Mouse (Mus musculus) liver, adult 2 months (tissue): ENCODE data around the gene Sema4a. TPM values are rescaled to one million over a fixed set of nuclear protein-coding genes. Genes with fewer than 3 reads are reported as not detected.

Source experiments
- DNase-seq: peaks from one replicate; pipeline ENCODE4 v3.0.0-alpha.2; 2011; ENCODE audit warnings: low read depth, low spot score; ENCODE audit errors: extremely low read depth
- H3K27ac ChIP-seq: fragments of 200-500 bp; replicated peaks from 2 replicates; pipeline ENCODE4 v1.5.1; 2012; ENCODE audit warnings: low read depth, mild to moderate bottlenecking, control low read depth, inconsistent platforms, low read length; ENCODE audit not compliant: insufficient read depth
- H3K27me3 ChIP-seq: fragments of 200-500 bp; 2 replicates; pipeline ENCODE4 v1.6.1; 2012; ENCODE audit warnings: mild to moderate bottlenecking, moderate library complexity, low read length, inconsistent platforms; ENCODE audit not compliant: control insufficient read depth, insufficient read depth
- H3K36me3 ChIP-seq: fragments of 200-500 bp; 2 replicates; pipeline ENCODE4 v1.6.1; 2012; ENCODE audit warnings: low read length, inconsistent platforms; ENCODE audit not compliant: control insufficient read depth, insufficient read depth
- H3K4me1 ChIP-seq: fragments of 200-500 bp; 2 replicates; pipeline ENCODE4 v1.6.1; 2011; ENCODE audit warnings: low read length; ENCODE audit not compliant: control insufficient read depth, insufficient read depth
- H3K4me3 ChIP-seq: fragments of 200-500 bp; 2 replicates; pipeline ENCODE4 v1.5.1; 2011; ENCODE audit warnings: low read depth, mild to moderate bottlenecking, control low read depth, low read length, moderate library complexity; ENCODE audit not compliant: insufficient read depth
- H3K79me2 ChIP-seq: fragments of 200-500 bp; 2 replicates; pipeline ENCODE4 v1.6.1; 2012; ENCODE audit warnings: inconsistent platforms, mild to moderate bottlenecking, low read length, moderate library complexity; ENCODE audit not compliant: control insufficient read depth, insufficient read depth
- H3K9ac ChIP-seq: fragments of 200-500 bp; 2 replicates; pipeline ENCODE4 v1.6.1; 2012; ENCODE audit warnings: low read depth, mild to moderate bottlenecking, control low read depth, inconsistent platforms, low read length
- CTCF ChIP-seq: fragments of 200-500 bp; IDR thresholded peaks from 2 replicates; pipeline ENCODE4 v1.5.1; 2011; ENCODE audit warnings: low read depth, low read length, control low read depth
- POLR2A ChIP-seq: fragments of 200-500 bp; IDR thresholded peaks from 2 replicates; pipeline ENCODE4 v1.6.1; 2011; ENCODE audit warnings: low read length, control low read depth; ENCODE audit not compliant: insufficient read depth; ENCODE audit errors: extremely low read depth
- WGBS: fragments of 180-500 bp; shearing (Covaris S2); methylation state at CpG from one replicate; pipeline ENCODE4 v1.1.7; 2018; 5-methylcytosine and 5-hydroxymethylcytosine counted together
- polyA plus RNA-seq: library from polyadenylated mRNA; depleted of rRNA; stranded (reverse); fragments of >200 nt; gene quantifications from 2 replicates; pipeline ENCODE4 v1.2.3, GENCODE M21; 2012
- total RNA-seq: library from RNA; depleted of rRNA; stranded (reverse); fragments of >200 nt; gene quantifications from 2 replicates; pipeline ENCODE4 v1.2.3, GENCODE M21; 2014

Sema4a gene
- total and polyA plus RNA-seq, 2 experiments: 23.4 to 117 TPM

DNA sequence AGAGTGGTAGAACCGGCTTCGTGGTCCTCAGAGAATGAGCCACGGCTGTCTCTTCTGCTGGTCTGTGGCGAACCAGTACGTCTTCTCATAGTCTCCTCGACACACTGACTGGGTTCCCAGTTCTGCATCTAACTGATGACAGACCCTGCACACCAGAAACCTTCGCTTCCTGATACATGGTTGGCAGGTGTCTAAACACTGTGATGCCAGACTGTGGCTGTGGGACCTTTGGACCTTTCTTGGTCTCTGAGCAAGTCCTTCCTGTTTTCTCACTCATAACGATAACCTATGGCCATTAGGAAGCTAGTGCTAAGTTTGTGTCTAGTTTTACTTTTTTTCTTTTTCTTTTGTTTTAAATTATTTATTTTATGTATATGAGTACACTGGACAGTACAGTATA, 12.5 kb downstream of the Sema4a start:
- no peak overlapping the region for H3K9ac ChIP-seq
- peak; percentile 45 for DNase-seq
- H3K79me2 ChIP-seq: no peaks in the 10 kb centered on the region; the same call in 1 of the 2 replicates
- TF ChIP-seq CTCF (no peak), POLR2A (no peak)
- 66% methylated on average over 8 of the region's 8 CpGs for WGBS
- no peak overlapping the region for H3K4me3 ChIP-seq
- H3K36me3 ChIP-seq: peaks cover 52% of the 10 kb centered on the region
- no peak overlapping the region for H3K27ac ChIP-seq
- no peaks in the 10 kb centered on the region for H3K27me3 ChIP-seq
- peaks cover 13% of the 10 kb centered on the region for H3K4me1 ChIP-seq

DNA sequence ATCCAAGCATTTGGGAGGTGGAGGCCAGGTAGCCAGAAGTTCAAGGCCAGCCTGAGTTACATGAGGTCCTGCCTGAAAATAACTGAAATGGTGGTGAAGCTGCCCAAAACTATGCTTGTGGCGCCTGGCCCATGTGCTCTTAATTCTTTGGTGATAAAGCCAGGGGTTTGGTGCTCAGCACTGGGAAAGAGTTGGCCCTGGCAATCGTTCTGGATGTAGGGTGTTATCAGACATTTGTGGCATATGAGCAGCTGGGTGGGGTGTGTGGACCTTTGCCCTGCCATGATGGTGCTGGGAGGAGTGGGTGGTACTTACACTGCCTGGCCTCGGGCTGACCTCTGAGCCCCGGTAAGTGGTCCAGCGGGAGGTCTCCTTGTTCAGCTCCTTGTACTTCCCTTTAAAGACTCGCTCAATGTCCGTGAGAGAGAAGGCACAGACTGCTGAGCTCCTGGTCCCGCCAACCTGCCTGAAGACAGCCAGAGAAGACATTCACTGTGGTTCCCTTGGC, 13.3 kb downstream of the Sema4a start:
- Histone ChIP-seq H3K9ac (no peak overlapping the region), H3K36me3 (peaks cover 50% of the 10 kb centered on the region), H3K4me1 (peaks cover 14% of the 10 kb centered on the region), H3K27ac (no peak overlapping the region), H3K79me2 (no peaks in the 10 kb centered on the region; the same call in 1 of the 2 replicates), H3K4me3 (no peak overlapping the region), H3K27me3 (no peaks in the 10 kb centered on the region)
- DNase-seq: no peak
- 64% methylated on average over 8 of the region's 8 CpGs for WGBS
- TF ChIP-seq CTCF: no peak
- no peak for TF ChIP-seq POLR2A

DNA sequence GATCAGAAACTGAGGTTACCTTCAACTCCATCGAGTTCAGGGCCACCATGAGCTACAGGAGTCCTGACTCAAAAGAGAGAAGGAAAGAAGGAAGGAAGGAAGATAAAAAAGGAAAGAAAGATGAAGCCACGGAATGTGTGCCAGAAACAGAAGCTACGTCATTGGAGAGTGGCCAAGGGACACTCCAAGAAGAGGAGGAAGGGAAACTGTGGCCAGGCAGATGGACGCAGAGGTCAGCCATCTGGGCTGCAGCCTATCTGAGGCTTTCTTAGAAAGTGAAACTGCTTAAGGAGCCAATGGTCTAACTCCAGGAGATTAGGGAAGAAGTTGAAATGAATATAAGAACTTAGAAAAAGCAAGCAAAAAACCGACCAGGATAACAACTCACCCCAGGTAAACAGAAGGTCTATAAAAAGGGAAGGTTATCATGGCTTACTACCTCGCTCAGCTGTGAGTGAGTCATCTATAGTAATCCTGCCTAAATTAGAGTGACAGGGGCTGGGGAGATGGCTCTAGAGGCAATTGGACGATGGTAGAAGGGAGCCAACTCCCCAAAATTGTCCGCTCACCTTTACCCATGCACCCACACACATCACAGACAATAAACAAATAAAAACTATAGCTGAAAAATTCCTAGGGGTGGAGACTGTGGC, 14.4 kb downstream of the Sema4a start:
- no peaks in the 10 kb centered on the region for H3K27me3 ChIP-seq
- no peaks in the 10 kb centered on the region; the same call in 1 of the 2 replicates for H3K79me2 ChIP-seq
- H3K36me3 ChIP-seq: peaks cover 41% of the 10 kb centered on the region
- peaks cover 16% of the 10 kb centered on the region for H3K4me1 ChIP-seq
- no peak overlapping the region for H3K27ac ChIP-seq
- TF ChIP-seq POLR2A: no peak
- no peak for TF ChIP-seq CTCF
- H3K9ac ChIP-seq: no peak overlapping the region
- H3K4me3 ChIP-seq: no peak overlapping the region
- 58% methylated on average over 8 of the region's 8 CpGs for WGBS
- DNase-seq: peak; percentile 49

DNA sequence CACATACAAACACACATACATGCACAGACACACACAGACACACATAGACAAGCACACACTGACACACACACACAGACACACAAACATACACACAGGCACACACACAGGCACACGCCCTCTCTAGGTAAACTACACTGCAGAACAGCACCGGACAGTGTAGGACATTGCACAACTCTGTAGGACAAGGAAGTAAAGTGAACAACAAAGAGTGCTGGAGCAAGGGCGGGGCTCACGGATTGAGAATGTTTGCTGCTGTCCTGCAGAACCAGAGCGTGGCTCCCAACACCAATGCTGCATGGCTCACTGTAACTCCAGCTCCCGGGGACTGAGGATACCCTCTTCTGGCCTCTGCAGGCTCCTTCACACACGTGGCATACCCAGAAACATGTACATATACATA, 18.1 kb downstream of the Sema4a start:
- Histone ChIP-seq H3K4me1 (peaks cover 17% of the 10 kb centered on the region), H3K36me3 (peaks cover 37% of the 10 kb centered on the region), H3K4me3 (no peak overlapping the region), H3K79me2 (no peaks in the 10 kb centered on the region; the same call in 1 of the 2 replicates), H3K27me3 (no peaks in the 10 kb centered on the region), H3K9ac (no peak overlapping the region), H3K27ac (0 out of 2 replicates have a peak overlapping the region, but pooled peaks have one; percentile 0)
- peak; percentile 77 for DNase-seq
- 46% methylated on average over 7 of the region's 7 CpGs for WGBS
- TF ChIP-seq POLR2A (no peak), CTCF (no peak)

DNA sequence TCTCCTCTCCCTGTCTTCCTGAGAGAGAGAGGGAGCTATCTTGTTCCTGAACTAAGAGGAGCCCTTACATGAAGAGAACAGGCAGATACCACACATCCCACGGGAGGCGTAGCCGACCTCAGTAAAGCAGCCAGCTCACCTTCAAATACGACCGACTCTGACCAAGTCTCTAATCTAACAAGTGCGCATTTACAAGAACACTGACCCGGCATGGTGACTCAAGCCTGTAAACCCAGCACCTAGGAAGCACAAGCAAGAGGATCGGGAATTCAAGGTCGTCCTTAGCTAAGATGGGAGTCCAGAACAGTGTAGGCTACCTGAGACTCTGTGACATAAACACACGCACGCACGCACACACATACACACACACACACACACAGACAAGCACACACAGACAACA, 18.5 kb downstream of the Sema4a start:
- no peaks in the 10 kb centered on the region for H3K27me3 ChIP-seq
- 0 out of 2 replicates have a peak overlapping the region, but pooled peaks have one; percentile 0 for H3K27ac ChIP-seq
- no peak overlapping the region for H3K9ac ChIP-seq
- H3K79me2 ChIP-seq: no peaks in the 10 kb centered on the region; the same call in 1 of the 2 replicates
- no peak for DNase-seq
- TF ChIP-seq CTCF (no peak), POLR2A (no peak)
- 87% methylated on average over 12 of the region's 12 CpGs for WGBS
- peaks cover 34% of the 10 kb centered on the region for H3K36me3 ChIP-seq
- no peak overlapping the region for H3K4me3 ChIP-seq
- peaks cover 13% of the 10 kb centered on the region for H3K4me1 ChIP-seq
